Mouse (Mus musculus): Measurements from ENCODE around the gene Hoxa9. TPM values are rescaled to one million over a fixed set of nuclear protein-coding genes. Genes with fewer than 3 reads are reported as not detected.

Gene Hoxa9
- polyA plus RNA-seq, 1 experiment, result 13.6 TPM

DNA sequence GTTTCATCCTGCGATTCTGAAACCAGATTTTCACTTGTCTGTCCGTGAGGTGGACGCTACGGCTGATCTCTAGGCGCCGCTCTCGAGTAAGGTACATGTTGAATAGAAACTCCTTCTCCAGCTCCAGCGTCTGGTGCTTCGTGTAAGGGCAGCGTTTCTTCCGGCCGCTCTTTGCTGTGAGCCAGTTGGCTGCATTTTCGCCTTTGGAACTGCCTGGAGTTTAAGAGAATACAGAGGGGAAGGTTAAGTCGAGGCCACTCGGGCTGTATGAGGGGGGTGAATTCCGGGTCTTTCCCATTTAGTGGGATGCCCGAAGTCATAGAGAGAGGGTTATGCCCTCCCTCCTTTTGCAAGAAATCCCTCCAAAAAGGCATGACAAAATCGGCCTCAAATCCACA, 1.7 kb upstream of the Hoxa9 start:
- TF ChIP-seq POLR2A (IDR thresholded peaks at IDR 0.05; ENCODE audit: low read depth, low read length) (no peak), CTCF (IDR thresholded peaks at IDR 0.05; ENCODE audit: borderline replicate concordance, insufficient read depth, low read length) (no peak)
- Histone ChIP-seq H3K4me1 (ENCODE audit: control insufficient read depth, insufficient read depth, low read length) (no peaks in the 10 kb centered on the region), H3K4me3 (ENCODE audit: insufficient read depth, low read length) (peak overlapping the region; percentile 52), H3K27ac (ENCODE audit: insufficient read depth, low read length) (peak overlapping the region; percentile 38)

DNA sequence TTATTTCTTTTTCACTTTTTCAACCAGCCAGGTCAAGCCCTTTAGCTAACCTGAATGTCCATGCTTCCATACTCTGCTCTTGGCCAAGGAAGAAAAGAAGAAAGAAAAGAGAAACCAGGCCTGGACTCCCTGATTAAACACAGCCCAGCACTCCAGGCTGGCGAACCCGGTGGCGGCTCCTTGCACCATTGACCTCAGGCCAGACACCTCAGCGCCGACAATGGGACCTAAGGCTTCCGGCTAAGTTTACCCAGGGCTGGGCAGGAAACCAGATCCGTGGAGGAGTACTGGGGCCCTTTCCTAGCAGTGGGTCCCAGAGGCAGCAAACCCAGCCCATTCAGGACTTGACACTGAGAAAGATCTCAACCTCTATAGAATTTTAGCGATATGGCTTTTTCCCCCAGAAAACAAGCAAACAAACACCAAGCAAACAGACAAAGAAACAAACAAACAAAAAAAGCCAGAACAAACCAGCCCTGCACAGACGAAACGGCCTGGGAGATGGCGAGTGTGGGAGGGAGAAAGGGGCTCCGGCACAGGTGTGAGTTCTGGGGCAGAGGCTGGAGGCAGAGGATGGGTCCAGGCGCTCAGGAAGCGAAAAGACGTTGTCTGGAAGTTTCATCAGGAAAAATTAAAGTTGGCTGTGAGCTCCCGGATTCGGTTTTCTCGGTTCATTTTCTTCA, 1.1 kb upstream of the Hoxa9 start:
- peak overlapping the region; percentile 52 for H3K4me3 ChIP-seq (ENCODE audit: insufficient read depth, low read length)
- TF ChIP-seq POLR2A (IDR thresholded peaks at IDR 0.05; ENCODE audit: low read depth, low read length) (no peak), CTCF (IDR thresholded peaks at IDR 0.05; ENCODE audit: borderline replicate concordance, insufficient read depth, low read length) (no peak)
- peak overlapping the region; percentile 38; the same call in 1 of the 2 replicates for H3K27ac ChIP-seq (ENCODE audit: insufficient read depth, low read length)
- H3K4me1 ChIP-seq (ENCODE audit: control insufficient read depth, insufficient read depth, low read length), result no peaks in the 10 kb centered on the region

DNA sequence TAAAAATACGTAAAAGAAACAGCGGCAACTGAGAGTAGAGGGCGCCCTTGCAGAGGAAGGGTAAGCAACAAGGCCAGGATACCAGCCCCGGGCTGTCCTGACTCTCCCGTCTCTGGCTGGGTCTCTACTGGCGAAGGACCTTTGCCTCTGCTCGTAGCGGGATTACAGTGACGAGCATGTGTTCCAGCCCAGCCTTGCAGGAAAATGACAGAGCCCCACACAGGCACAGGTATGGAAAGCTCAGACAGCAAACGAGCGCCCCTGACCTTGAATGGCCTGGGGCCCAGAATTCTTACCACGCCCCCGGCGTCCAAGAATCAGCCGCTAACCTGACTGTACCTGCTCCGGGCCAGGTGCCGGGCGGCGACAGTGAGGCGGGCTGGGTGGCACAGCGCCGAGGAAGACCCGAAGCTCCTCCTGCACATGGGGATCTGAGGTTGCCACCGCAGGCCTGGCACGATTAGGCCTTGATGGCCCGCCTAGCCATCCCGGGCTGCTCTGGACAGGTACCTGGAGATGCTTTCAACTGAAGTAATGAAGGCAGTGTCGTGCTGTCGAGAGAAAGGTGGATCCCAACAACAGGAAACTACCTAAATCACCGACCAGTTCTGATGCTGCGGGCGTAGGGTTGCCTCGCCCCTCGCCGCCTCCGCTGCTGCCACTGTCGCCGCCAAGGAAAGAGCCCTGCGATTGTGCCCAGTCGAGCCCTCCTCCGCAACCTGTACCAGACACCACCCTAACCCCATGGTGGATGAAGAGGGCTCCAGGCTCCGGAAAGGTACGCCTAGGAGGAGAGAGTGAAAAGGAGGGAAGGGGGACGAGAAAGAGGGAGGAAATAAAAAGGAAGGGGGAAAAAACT, 1.1 kb downstream of the Hoxa9 start:
- H3K4me1 ChIP-seq (ENCODE audit: control insufficient read depth, insufficient read depth, low read length), result no peaks in the 10 kb centered on the region
- peak overlapping the region; percentile 30; the same call in 1 of the 2 replicates for H3K27ac ChIP-seq (ENCODE audit: insufficient read depth, low read length)
- H3K4me3 ChIP-seq (ENCODE audit: insufficient read depth, low read length), result peak overlapping the region; percentile 42
- TF ChIP-seq CTCF (IDR thresholded peaks at IDR 0.05; ENCODE audit: borderline replicate concordance, insufficient read depth, low read length), result no peak

DNA sequence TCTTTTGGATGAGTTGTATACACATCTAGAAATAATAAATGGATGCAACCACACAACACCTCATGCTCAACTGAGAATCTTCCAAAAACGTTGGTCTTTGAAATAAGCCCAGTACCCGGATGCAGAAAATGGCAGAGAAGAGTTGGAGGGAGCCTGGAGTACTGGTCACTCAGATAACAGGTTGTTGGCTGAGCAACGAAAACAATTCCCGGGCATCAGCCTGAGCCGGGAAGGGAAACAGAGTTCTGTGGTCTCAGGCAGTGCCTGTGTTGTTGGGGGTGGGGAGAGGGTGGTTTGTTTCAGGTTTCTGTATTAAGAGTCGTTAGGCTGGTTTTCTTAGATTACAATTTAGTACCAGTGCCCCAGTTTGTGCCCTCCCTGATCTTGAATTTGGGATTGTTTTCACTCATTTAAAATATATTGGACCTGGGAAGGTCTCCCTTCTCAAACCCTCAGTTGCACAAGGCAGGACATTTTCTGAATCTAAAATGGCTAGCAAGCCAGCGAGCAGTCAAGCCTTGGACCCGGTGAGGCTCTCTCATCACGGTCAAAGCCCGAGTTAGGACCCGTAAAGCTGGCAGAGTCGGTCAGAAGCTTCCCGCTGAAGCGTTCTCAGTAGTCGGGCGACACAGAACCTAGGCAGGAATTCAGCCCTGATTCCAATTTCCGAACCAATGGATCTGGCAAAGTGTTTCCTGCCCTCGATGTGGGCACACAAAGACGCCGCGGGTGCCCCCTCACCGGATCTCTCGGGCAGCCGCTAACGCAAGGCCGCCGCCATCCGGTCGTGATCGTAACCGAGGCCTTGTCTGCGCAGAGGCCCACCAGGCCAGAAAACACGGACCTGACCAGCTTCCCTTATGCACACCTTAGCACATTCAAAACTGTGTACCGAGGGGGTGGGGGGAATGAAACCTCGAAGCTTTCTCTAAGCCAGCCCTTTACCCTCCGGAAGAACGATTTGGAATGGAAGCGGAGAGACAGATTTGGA, 2.1 kb downstream of the Hoxa9 start:
- Histone ChIP-seq H3K27ac (ENCODE audit: insufficient read depth, low read length) (peak overlapping the region; percentile 30), H3K4me1 (ENCODE audit: control insufficient read depth, insufficient read depth, low read length) (no peaks in the 10 kb centered on the region), H3K4me3 (ENCODE audit: insufficient read depth, low read length) (peak overlapping the region; percentile 42)
- TF ChIP-seq CTCF (IDR thresholded peaks at IDR 0.05; ENCODE audit: borderline replicate concordance, insufficient read depth, low read length), result no peak
- no peak for TF ChIP-seq POLR2A (IDR thresholded peaks at IDR 0.05; ENCODE audit: low read depth, low read length)

DNA sequence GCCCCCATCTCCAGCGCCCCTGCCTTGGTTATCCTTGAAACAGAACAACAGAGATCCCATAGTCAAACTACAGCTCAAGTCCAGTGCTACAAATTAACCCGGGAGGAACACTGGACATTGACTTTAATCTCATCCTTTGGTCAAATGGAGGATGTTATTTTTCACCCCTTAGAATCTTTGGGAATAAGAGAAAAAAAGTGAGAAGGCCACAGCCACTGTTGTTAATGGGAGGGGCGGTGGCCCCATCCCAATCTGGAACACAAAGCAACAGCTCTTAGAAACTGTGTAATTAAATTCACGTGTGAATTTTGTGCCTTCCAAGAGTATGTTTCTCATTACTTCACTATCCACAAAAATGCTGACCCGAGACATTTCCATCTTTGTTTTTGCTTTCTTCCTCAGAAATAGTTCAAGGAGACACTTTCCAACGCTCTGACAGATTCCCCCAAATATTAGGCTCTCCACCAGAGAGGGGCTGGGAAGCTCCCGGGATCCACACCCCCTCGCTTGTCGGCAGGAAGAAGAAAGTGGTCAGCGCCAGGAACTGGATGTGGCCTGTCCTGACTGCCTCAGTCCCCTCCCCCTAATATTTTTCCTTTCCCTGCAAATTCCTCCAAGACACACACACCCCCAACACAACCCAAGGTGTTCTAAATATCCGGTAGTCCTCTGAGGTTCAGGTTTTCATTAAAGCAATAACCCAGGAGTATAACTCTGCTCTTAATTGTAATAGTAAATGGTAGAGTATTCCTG, 3.2 kb downstream of the Hoxa9 start:
- Histone ChIP-seq H3K4me1 (ENCODE audit: control insufficient read depth, insufficient read depth, low read length) (no peaks in the 10 kb centered on the region), H3K27ac (ENCODE audit: insufficient read depth, low read length) (peak overlapping the region; percentile 72), H3K4me3 (ENCODE audit: insufficient read depth, low read length) (no peak overlapping the region; the same call in 1 of the 2 replicates)
- TF ChIP-seq CTCF (IDR thresholded peaks at IDR 0.05; ENCODE audit: borderline replicate concordance, insufficient read depth, low read length), result no peak
- TF ChIP-seq POLR2A (IDR thresholded peaks at IDR 0.05; ENCODE audit: low read depth, low read length), result no peak

DNA sequence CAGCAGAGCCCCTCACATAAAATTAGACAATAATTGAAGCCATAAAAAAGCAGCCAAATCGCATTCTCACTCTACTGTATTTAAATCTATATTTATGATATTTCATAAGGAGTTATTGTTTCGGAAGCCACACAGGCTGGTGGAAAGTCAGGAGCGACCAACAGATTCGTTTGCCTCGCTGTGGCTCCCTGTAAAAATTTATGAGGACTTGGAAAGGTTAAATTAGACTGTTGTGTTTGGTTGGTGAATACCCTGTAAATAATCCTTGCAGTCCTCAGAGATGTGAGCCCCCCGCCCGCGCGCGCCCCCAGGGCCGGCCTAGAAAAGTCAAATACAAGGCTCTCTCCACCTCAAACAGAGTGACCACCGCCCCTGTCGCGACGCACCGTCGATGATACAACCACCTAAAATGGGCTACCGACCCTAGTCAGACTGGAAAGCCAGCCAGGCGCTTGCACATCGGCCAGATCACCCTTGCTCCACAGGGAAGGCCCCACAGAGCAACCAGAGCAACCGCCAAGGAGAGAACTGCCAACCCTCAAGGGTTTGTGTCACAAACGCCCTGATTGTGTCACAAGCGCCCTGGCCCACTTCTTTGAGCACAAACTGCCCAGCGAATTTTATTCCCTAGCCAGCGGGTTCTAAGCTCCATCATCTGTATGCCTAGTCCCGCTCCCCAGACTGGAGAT, 4.2 kb downstream of the Hoxa9 start:
- Histone ChIP-seq H3K4me3 (ENCODE audit: insufficient read depth, low read length) (peak overlapping the region; percentile 28), H3K27ac (ENCODE audit: insufficient read depth, low read length) (peak overlapping the region; percentile 60), H3K4me1 (ENCODE audit: control insufficient read depth, insufficient read depth, low read length) (no peaks in the 10 kb centered on the region)
- no peak for TF ChIP-seq POLR2A (IDR thresholded peaks at IDR 0.05; ENCODE audit: low read depth, low read length)
- no peak for TF ChIP-seq CTCF (IDR thresholded peaks at IDR 0.05; ENCODE audit: borderline replicate concordance, insufficient read depth, low read length)

DNA sequence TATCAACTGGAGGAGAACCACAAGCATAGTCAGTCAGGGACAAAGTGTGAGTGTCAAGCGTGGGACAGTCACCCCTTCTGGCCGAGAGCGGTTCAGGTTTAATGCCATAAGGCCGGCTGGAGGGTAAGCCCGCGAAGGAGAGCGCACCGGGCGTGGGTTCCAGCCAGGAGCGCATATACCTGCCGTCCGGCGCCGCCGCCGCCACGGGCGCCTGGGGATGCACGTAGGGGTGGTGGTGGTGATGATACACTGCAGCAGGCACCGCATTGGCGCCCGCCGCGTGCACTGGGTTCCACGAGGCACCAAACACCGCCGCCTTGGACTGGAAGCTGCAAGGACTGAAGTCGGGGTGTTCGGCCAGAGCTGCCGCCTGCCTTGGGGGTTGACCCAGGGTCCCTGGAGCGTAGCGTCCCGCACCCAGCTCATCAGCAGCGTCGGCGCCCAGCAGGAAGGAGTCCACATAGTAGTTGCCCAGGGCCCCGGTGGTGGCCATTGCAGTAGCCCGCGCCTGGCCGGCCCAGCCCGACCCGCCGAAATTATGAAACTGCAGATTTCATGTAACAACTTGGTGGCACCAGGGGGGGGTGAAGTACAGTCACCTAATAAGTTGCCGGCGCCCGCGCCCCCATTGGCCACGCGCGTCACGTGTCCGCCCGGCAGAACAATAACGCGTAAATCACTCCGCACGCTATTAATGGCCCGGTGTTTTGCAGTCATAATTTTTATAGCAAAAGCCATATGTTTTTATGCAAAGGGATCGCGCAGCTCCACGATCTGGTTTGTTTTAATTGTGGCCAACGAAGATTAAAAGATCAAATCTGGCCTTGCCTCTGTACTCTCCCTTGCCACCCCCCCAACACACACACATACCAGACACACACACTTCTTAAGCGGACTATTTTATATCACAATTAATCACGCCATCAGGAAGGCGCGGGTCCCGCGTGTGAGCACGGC, 5.0 kb downstream of the Hoxa9 start:
- TF ChIP-seq POLR2A (IDR thresholded peaks at IDR 0.05; ENCODE audit: low read depth, low read length), result peak; percentile 43
- TF ChIP-seq CTCF (IDR thresholded peaks at IDR 0.05; ENCODE audit: borderline replicate concordance, insufficient read depth, low read length), result no peak
- Histone ChIP-seq H3K4me1 (ENCODE audit: control insufficient read depth, insufficient read depth, low read length) (no peaks in the 10 kb centered on the region), H3K4me3 (ENCODE audit: insufficient read depth, low read length) (peak overlapping the region; percentile 74), H3K27ac (ENCODE audit: insufficient read depth, low read length) (peak overlapping the region; percentile 66)
